Mouse (Mus musculus): ENCODE measurements around the gene Cadm2. TPM values are rescaled to one million over a fixed set of nuclear protein-coding genes. Genes with fewer than 3 reads are reported as not detected.

Cadm2 gene
- total and polyA plus RNA-seq, 2 experiments: under 0.01 to 0.02 TPM

- TF ChIP-seq CTCF (IDR thresholded peaks at IDR 0.05; ENCODE audit: low read depth, low read length) (no peak), POLR2A (IDR thresholded peaks at IDR 0.05; ENCODE audit: extremely low read depth, insufficient read depth, low read length) (no peak)
Measured at GRCm38 (mm10) chr16:66768684-66769389, 851.9 kb downstream of the Cadm2 start.

GRCm38 (mm10) chr16:66761546-66762473, 858.9 kb downstream of the Cadm2 start:
- TF ChIP-seq CTCF (IDR thresholded peaks at IDR 0.05; ENCODE audit: low read depth, low read length) (no peak), POLR2A (IDR thresholded peaks at IDR 0.05; ENCODE audit: extremely low read depth, insufficient read depth, low read length) (no peak)
- no peaks in the 10 kb centered on the region for H3K36me3 ChIP-seq (ENCODE audit: control insufficient read depth, insufficient read depth, low read length)
- no peaks in the 10 kb centered on the region for H3K4me1 ChIP-seq (ENCODE audit: control insufficient read depth, insufficient read depth, low read length)
- H3K27me3 ChIP-seq (ENCODE audit: control insufficient read depth, insufficient read depth, low read length): no peaks in the 10 kb centered on the region
- no peak for DNase-seq (ENCODE audit: extremely low read depth, low read depth, low spot score)
- H3K4me3 ChIP-seq (ENCODE audit: insufficient read depth, low read depth, low read length): no peak overlapping the region
- H3K27ac ChIP-seq (replicated peaks; ENCODE audit: insufficient read depth, low read depth, low read length): no peak overlapping the region
- H3K79me2 ChIP-seq (ENCODE audit: control insufficient read depth, insufficient read depth, low read length): no peaks in the 10 kb centered on the region
- H3K9ac ChIP-seq (ENCODE audit: low read depth, low read length): no peak overlapping the region

More at GRCm38 (mm10) chr16:66768684-66769389, 851.9 kb downstream of the Cadm2 start:
- 89% methylated on average over 4 of the region's 4 CpGs for WGBS
- H3K27ac ChIP-seq (replicated peaks; ENCODE audit: insufficient read depth, low read depth, low read length): no peak overlapping the region
- H3K79me2 ChIP-seq (ENCODE audit: control insufficient read depth, insufficient read depth, low read length): no peaks in the 10 kb centered on the region
- H3K4me3 ChIP-seq (ENCODE audit: insufficient read depth, low read depth, low read length): no peak overlapping the region
- H3K36me3 ChIP-seq (ENCODE audit: control insufficient read depth, insufficient read depth, low read length): no peaks in the 10 kb centered on the region
- H3K27me3 ChIP-seq (ENCODE audit: control insufficient read depth, insufficient read depth, low read length): no peaks in the 10 kb centered on the region
- no peaks in the 10 kb centered on the region for H3K4me1 ChIP-seq (ENCODE audit: control insufficient read depth, insufficient read depth, low read length)
- DNase-seq (ENCODE audit: extremely low read depth, low read depth, low spot score): no peak
- H3K9ac ChIP-seq (ENCODE audit: low read depth, low read length): no peak overlapping the region

- WGBS: 89% methylated on average over 2 of the region's 2 CpGs
- H3K9ac ChIP-seq (ENCODE audit: low read depth, low read length): no peak overlapping the region
Measured at GRCm38 (mm10) chr16:66748533-66748932, 872.2 kb downstream of the Cadm2 start.

DNA sequence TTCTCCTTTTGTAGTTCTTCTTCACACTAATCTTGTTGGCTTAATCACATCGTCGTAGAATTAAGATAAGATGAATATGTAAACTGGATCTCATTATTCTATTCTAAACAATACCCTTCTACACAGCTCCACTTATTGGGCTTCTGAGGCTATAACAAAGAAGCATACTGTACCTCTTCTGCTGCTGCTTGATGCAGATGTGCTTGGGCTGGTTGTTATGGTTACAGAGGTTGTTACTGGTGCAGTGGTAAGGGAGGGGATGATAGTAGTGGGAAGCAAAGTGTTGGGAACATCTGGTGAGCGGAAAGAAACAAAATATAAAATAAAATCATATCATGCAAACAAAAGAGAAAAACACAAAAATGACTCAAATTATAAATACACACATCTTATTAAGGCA, 889.5 kb downstream of the Cadm2 start:
- H3K27ac ChIP-seq (replicated peaks; ENCODE audit: insufficient read depth, low read depth, low read length): no peak overlapping the region
- TF ChIP-seq POLR2A (IDR thresholded peaks at IDR 0.05; ENCODE audit: extremely low read depth, insufficient read depth, low read length): no peak
- TF ChIP-seq CTCF (IDR thresholded peaks at IDR 0.05; ENCODE audit: low read depth, low read length): no peak
- no peak overlapping the region for H3K4me3 ChIP-seq (ENCODE audit: insufficient read depth, low read depth, low read length)
- H3K9ac ChIP-seq (ENCODE audit: low read depth, low read length): no peak overlapping the region
- no peaks in the 10 kb centered on the region for H3K79me2 ChIP-seq (ENCODE audit: control insufficient read depth, insufficient read depth, low read length)
- 57% methylated on average over 3 of the region's 3 CpGs for WGBS
- no peaks in the 10 kb centered on the region for H3K27me3 ChIP-seq (ENCODE audit: control insufficient read depth, insufficient read depth, low read length)
- no peaks in the 10 kb centered on the region for H3K36me3 ChIP-seq (ENCODE audit: control insufficient read depth, insufficient read depth, low read length)
- H3K4me1 ChIP-seq (ENCODE audit: control insufficient read depth, insufficient read depth, low read length): no peaks in the 10 kb centered on the region
- no peak for DNase-seq (ENCODE audit: extremely low read depth, low read depth, low spot score)

More at GRCm38 (mm10) chr16:66748533-66748932, 872.2 kb downstream of the Cadm2 start:
- Histone ChIP-seq H3K79me2 (ENCODE audit: control insufficient read depth, insufficient read depth, low read length) (no peaks in the 10 kb centered on the region), H3K4me1 (ENCODE audit: control insufficient read depth, insufficient read depth, low read length) (no peaks in the 10 kb centered on the region), H3K4me3 (ENCODE audit: insufficient read depth, low read depth, low read length) (no peak overlapping the region), H3K27ac (replicated peaks; ENCODE audit: insufficient read depth, low read depth, low read length) (no peak overlapping the region), H3K27me3 (ENCODE audit: control insufficient read depth, insufficient read depth, low read length) (no peaks in the 10 kb centered on the region), H3K36me3 (ENCODE audit: control insufficient read depth, insufficient read depth, low read length) (no peaks in the 10 kb centered on the region)
- DNase-seq (ENCODE audit: extremely low read depth, low read depth, low spot score): no peak
- TF ChIP-seq CTCF (IDR thresholded peaks at IDR 0.05; ENCODE audit: low read depth, low read length): no peak
- TF ChIP-seq POLR2A (IDR thresholded peaks at IDR 0.05; ENCODE audit: extremely low read depth, insufficient read depth, low read length): no peak

GRCm38 (mm10) chr16:66706476-66706875, 914.2 kb downstream of the Cadm2 start:
- H3K9ac ChIP-seq (ENCODE audit: low read depth, low read length): no peak overlapping the region
- DNase-seq (ENCODE audit: extremely low read depth, low read depth, low spot score): no peak
- no peaks in the 10 kb centered on the region for H3K4me1 ChIP-seq (ENCODE audit: control insufficient read depth, insufficient read depth, low read length)
- no peaks in the 10 kb centered on the region for H3K27me3 ChIP-seq (ENCODE audit: control insufficient read depth, insufficient read depth, low read length)
- H3K27ac ChIP-seq (replicated peaks; ENCODE audit: insufficient read depth, low read depth, low read length): no peak overlapping the region
- no peaks in the 10 kb centered on the region for H3K36me3 ChIP-seq (ENCODE audit: control insufficient read depth, insufficient read depth, low read length)
- 52% methylated on average over 3 of the region's 3 CpGs for WGBS
- no peaks in the 10 kb centered on the region for H3K79me2 ChIP-seq (ENCODE audit: control insufficient read depth, insufficient read depth, low read length)
- TF ChIP-seq POLR2A (IDR thresholded peaks at IDR 0.05; ENCODE audit: extremely low read depth, insufficient read depth, low read length): no peak
- no peak for TF ChIP-seq CTCF (IDR thresholded peaks at IDR 0.05; ENCODE audit: low read depth, low read length)
- no peak overlapping the region for H3K4me3 ChIP-seq (ENCODE audit: insufficient read depth, low read depth, low read length)
